Mouse (Mus musculus): ENCODE measurements around the gene Lmntd1.

Lmntd1 gene

DNA sequence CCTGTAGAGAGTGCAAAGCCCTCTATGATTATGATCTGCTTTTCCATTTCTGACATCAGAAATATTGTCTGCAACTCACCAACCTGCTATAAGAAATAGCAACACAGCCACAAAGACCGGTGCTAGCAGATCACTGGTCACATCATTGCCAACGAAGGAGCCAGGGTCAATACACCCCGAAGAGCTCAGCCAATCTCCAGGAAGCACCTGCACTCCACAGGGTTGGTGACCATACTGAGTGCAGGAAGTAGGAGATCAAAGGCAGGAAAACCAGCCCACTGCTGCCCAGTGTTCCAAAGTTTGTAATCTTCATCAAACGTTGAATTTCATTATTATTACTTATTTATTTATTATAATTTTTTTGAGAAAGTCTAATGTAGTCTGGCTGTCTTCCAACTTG, 9.5 kb downstream of the Lmntd1 start:
- no peak for DNase-seq (ENCODE audit: low spot score)

DNA sequence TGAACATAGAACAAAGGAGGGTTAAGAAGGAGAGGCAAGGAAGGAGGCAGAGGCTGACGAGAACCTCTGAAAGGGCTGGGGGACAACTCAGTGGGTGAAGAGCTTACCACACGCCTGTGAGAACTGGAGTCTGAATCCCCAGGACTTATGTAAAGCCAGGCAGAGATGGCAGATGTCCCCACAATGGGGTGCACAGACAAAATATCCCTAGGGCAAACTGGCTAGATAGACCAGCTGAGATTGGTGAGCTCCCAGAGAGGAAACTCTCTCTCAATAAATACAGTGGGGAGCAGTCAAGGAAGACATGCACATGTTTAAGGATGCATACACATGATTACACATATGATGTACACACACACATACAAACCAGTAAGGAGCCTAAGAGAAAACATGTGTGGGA, 10.0 kb downstream of the Lmntd1 start:
- no peak for DNase-seq (ENCODE audit: low spot score)

DNA sequence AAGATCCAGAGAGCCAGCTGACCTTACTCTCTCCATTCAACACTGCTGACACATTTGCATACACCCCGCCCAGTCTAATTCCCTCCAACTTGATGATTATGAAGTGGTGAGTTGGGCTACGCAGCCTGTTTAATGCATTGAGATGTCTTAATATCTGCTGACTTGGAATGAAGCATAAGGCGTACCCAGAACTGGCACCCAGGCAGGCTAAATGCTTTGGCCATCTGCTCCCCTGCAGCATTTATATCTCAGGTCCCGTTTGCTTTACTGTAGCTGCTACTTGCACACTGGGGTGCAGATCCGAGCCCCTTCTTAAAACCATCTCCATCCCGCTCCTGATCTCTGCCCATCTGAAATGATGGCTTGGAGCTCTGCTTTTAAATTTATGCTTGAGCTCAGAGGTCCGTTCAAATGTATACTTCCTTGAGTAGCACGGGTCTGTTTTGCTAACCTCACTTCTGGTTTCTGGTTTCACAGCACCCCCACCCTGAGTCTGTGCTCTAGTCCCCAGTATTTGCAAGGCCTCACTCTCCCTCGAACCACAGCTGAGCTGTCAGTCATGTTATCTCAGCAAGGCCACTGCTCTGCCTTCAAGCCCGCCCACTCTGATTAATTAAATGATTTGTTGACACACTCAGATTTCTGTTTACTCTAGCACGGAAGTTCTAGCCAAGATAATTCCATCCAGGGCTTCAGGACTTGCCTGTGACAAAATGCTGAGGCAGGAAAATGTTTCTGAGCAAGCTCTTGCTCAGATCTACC, 15.1 kb downstream of the Lmntd1 start:
- DNase-seq (ENCODE audit: low spot score) = peak; percentile 36

DNA sequence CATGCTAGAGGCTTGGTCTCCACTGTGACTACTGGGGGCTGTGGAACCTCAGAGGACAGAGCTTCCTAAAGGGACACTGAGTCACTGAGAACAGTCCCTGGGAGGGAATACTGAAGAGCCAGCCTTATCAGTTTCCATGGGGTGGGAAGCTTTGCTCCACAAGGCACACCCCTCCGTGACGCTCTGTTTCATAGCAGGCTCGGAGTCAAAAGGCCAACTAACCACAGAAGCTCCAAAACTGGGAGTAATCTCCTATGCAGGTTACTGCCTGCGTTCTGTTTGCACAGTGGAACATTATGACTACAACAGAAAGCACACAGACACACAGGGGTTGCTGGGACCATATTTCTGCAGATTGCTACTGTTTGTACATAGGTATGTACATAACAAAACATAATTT, 18.2 kb downstream of the Lmntd1 start:
- DNase-seq (ENCODE audit: low spot score) = no peak

DNA sequence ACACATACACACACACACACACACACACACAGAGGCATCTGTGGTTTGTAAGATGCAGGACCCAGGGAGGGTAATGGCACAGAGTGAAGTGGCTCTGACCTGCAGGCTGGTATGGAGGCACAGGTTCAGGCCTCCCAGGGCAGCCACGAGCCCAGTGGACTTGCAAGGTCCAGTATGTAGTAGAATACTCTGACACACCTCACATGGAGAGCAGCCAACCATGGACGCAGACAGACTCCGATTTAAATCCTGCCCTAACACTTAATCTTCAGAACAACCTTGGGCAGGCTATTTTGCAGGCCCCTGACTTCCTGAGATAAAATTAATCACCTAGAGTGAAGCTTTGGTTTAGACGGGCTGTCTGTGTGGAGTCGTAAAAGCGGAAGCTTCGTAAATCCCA, 20.1 kb downstream of the Lmntd1 start:
- no peak for DNase-seq (ENCODE audit: low spot score)

DNA sequence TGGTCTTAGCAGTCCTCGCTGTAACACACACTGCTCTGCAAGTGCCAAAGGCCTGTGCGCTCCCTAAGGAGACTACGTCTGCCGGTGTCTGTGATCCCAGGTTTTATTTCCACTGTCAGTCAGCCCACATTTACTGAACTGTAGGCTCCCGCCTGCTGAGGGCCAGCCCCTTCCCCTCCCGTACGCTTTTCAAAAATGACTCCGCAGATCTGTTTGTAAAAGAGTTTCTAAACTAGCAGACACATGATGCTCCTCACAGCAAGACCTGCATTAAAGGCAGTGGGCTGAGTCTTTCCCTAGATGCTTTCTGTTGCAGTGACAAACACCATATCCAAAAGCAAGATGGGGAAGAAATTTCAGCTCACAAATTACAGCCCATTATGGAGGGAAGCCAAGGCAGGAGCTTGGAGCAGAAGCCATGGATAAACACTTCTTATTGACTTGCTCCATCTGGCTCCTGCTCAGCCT, 21.6 kb downstream of the Lmntd1 start:
- no peak for DNase-seq (ENCODE audit: low spot score)

DNA sequence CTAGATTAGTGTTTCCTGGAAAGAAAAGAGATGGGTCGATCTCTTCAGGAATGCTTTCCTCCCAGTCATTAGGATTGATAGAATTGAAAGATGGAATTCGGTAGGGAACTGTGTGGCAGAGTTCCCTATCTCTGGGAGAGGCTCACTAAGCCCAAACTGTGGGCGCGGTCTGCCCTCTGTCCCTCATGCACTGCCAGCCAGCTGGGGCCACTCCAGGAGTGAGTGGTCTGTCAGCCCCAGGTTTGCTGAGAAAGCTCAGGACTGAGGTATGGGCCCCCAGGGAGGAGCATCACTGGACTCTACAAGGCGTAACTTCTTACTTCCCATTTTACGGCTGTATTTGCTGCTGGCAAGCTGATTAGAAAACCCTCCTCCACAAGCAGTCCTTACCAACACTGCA, 22.1 kb downstream of the Lmntd1 start:
- no peak for DNase-seq (ENCODE audit: low spot score)

DNA sequence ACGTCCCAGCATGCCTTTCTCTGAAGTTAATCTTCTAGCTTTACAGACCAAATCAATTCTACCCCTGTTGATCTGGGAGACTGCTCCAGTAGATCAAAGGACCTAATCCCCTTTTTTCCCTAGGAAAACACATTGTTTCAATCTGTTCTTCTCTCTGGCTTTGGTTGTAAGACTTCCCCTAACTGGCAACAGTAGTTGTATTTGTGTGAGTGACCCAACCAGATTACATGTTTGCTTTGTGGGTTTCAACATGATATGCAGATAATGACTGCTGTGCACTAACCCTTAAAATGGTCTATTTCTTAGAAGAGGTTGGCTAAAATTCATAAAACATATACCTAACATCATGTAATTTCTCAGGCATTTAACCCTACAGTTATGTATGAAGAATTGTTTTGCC, 22.5 kb downstream of the Lmntd1 start:
- no peak for DNase-seq (ENCODE audit: low spot score)

DNA sequence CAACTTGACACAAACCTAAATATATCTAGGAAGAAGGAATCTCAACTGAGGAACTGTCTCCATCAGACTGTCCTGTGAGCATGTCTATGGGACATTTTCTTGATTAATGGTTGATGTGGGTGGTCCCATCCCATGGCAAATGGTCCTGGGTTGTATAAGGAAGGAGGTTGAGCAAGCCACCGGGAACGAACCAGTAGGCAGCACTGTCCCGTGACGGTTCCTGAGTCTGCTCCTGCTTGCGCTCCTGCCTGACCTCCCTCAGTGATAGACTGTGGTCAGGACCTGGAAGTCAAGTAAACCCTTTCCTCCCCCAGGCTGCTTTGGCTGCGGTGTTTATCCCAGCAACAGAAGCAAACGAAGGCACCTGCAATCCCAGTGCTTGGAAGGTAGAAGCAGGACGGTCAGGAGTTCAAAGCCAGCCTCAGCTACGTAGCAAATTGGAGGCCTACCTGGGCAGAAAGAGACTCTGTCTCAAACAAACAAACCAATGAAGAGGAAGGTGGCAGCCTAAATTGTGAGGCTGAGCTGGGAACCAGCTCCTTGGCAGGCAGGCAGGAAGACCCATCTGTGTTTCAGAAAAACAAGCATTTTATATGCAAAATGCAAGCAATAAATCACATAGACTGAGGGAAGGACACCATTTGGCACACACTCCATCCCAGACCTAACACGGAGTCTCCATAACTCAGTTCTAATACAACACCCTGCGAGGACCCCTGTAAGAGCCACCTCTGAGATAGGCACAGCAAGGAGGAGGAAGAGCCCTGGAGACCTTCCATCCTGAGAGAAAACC, 23.4 kb downstream of the Lmntd1 start:
- DNase-seq (ENCODE audit: low spot score) = no peak

DNA sequence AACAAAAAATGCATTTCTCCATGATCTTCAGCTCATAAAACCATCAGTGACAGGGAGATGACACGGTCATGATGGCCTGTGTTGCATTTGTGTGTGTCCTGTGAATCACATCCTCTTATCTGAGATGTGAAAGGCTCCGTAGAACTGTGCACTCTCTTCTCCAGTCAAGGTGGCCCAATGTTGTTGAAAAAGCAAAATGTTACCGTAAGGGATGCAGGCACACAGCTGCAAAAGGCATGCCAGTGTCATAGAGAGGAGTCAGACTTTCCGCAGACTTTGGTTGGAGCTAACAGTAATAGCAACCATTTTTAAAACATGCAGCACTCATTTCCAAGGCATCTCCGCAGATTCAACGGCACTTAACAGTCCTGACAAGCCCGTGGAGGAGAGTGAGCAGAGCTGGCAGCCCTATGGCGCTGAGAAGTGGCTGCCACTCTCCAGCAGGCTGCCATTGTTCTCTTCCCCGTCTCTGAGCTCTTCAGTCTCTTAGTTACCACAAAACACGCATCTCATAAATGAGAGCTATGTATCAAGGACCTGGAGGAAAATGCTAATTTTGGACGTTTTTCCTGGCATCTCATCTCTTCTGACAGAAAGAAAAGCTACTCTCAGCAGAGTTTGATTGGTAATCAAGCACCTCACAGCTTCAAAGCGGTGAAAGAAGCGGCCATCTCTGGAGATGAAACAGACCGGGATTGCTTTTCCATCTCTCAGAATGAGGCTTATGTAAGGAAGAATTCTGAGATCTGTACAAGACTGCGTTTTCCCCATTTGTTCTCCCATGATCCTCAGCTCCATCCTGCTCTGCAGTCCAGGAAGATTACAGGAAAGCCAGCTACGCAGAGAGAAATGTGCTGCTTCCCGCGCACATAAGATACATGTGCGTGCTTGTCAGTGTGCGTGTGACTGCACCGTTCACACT, 28.8 kb downstream of the Lmntd1 start:
- DNase-seq (ENCODE audit: low spot score) = no peak

DNA sequence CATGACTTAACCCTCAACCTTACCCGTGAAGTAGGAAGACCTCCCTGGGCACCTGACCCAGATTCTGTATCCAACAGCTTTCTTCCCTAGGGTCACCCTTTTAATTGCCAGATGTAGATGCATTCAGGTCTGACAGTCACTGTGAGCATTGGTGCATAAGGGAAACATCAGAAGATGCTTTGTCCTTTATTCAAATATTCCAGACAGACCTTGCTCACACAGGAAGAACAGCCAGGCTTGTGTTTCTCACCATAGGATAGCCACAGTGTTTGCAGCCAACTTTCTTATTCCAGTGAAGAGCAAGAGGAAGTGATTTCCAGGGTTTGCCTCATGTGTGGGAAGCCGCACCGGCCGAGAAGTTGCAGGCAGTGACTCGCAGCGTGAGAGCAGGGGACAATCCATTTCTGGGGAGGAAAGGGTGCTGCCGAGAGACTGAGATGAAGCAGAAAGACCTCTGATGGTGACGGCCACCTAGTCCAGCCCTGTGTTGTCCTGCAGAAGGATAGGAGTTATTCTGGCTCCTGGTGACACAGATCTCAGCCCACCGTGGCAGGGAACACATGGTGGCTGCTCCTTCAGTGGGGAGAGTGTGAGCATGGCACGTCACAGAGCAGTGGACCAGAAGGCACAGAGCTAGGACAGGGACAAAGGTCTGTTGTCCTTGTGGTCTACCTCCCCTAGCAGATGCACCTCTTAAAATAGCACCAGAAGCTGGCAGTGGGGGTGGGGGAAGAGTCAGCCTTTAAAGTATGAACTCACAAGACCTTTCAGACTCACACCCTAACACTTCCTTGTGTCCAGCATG, 32.6 kb downstream of the Lmntd1 start:
- no peak for DNase-seq (ENCODE audit: low spot score)

DNA sequence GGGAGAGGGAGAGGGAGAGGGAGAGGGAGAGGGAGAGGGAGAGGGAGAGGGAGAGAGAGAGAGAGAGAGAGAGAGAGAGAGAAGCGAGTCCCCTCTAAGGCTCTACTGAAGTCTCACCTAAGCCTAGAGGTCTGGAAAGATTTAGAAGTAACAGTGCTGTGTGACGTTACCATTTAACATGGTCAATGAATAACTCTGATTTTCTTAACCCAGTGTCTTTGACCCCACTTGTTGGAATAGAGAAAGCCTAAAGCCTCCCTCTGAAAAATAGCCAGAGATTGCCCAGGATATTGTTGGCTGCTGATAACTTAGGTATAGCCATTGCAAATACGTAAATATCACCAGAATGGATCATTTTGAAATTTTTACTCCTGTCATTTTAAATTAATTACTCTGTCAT, 34.4 kb downstream of the Lmntd1 start:
- DNase-seq (ENCODE audit: low spot score) = no peak

DNA sequence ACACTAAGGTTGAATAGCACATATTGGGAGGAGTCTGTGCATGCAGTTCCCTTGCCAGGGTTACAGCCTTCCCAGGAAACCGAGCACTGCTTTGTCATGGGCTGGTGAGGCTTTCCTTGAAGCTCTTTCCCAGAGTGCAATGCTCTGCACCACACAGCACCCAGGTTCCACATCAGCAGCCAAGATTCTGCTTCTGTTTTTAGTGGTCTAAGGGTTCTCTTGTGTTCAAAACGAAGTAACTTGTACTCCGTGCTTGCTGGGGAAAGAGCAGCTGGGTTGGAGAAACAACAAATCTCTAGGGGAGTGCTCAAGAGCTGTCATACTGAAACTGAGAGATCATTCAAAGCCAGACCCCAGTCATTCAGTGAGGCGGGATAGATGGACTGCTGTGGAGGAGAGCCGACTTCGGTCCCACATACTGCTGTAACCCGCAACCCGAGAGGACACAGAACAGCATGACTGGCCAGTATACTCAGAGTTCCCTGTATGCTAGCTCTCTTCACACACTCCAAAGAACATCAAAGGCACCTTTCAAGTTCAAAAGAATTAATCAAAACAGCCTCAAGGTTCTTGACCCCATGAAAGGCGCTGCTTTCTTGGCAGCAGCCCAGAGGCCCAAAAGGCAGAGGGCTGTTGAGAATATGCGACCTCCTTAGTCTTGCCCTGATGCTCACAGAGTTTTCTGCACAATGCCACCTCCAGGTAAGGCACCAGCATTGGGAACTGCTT, 35.5 kb downstream of the Lmntd1 start:
- peak; percentile 11 for DNase-seq (ENCODE audit: low spot score)

DNA sequence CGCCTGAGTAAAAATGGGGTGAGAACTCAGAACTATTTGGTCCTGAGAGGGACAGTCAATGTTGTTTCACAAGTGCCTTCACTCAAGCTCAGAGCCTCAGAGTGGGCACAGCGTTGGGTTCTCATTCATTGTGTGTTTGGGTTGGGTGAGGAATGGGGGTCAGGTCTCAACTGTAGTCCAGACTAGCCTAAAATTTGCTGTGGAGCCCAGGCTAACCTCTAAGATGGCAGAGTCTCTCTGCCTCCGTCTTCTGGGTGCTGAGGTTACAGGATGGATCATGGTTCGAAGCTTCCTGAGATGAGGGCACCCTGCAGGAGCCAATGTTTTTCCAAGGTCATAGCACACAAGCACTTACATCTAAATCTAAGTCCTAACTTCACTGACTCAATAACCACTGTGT, 37.4 kb downstream of the Lmntd1 start:
- DNase-seq (ENCODE audit: low spot score) = no peak

DNA sequence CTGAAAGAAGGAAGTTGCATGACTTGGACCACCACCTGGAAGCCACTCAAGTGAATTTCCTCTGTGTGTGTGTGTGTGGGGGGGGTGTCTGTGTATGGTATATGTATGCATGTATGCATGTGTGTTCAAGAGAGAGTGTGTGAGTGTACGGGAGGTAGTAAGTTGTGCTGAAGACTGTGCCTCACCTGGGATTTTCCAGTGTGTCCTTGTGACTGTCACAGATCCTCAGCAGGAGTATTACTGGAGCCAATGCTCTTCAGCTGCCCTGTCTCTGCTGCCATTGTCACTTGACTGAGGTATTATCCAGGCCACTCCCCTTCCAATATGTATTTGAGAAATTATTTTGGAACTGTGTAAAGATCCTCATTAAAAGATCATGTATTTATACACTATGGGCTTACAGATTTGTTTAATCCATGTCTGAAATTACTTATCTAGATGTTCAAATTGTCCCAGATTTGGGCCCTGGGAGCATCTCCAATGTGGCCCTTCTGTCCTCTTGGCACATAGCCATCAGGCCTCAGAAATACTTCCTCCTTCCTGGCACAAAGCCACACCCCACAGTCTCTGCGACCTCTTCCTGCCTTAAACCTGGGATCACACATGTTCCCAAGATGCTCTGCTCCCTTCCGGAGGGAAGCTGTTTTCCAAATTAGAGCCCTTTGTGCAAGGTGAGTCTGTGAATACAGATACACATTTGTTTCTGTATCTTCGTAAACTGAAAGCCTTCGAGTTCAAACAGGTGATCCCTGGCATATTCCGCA, 40.7 kb downstream of the Lmntd1 start:
- DNase-seq (ENCODE audit: low spot score) = no peak

DNA sequence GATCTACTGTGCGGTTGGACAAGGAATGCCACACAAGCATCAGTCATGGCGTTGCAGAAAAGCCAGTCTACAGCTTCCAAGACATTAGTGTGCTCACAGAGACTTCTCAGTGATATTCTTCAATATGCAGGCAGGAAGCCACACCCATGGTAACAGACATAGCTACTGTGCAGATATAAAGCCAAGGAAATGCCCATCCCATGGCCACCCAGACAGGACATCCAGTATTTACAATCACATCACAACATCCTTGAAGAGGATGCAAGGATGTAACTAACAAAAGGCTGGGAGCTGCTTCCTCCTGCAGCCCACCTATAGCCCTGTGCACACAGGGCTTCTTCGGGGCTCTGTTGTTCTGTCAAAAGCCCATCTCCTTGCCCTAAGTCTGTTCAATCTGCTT, 45.4 kb downstream of the Lmntd1 start:
- DNase-seq (ENCODE audit: low spot score) = no peak

DNA sequence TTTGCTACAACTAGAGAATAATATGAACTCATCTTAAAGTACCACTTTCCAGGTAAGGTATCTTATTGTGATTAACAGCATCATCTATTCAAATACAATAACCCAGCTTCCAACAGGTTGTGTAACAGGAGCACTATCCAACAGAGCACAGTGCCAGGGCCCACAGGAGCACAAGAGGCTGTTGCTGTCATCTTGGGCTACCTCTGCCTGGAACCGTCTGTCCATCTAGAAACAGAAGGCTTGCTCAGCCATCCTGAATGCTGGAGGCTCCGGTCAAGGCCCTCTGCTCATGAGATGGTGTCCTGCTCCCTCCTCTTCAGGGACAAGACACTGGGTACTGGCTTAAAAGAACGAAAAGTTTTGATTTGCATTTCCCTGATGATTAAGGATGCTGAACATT, 46.3 kb downstream of the Lmntd1 start:
- no peak for DNase-seq (ENCODE audit: low spot score)

DNA sequence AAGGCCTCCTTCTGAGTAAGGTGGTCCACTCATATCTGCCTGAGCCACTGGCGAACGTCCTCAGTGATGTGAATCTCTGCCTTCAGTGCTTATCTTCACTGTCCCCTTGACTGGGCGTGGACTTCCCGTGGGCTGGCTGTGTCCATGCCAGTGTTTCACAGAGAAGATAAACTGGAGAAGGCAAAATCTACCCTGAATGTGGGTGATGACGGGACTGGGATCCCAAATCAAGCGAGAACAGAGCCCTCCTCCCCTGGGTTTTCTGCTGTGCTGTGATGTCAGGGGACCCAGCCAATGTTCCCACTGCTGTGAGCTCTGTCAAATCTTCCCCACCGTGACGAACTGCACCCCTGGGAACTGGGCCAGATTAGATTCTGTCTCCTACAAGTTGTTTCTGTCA, 46.8 kb downstream of the Lmntd1 start:
- DNase-seq (ENCODE audit: low spot score) = no peak

DNA sequence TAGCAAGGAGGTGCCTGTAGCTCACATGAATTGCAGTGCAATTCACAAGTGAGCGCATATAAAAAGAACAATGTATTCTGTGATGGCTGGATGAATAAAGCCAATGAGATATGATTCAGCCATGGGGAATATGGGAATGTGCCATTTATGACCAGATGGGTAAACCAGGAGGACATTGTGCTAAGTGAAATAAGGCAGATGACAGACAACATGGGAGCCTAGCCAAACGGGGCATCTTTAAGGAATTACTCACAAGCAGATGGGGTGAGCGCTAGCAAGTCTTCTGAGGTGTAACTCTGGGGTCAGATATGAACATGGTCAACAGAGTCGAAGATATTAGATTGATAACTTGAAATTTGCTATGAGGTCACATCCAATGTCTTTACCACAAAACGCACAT, 48.5 kb downstream of the Lmntd1 start:
- DNase-seq (ENCODE audit: low spot score) = no peak

DNA sequence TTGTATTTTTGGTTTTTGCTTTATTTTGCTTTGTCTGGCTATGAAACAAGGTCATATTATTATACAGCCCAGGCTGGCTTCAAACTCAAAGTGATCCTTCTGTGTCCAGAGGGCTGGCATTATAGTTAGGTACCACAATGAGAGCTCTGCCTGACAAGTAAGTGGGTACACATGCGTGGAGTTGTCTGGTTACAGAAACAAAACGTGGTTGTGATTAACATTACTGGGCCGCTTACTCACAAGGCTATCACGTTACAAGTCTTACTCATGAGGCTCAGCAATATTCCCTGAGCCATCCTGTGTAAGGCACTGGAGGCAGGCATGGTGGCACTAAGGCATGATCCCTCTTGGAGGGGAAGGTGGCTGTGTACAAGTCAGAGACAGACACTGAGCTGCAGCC, 49.4 kb downstream of the Lmntd1 start:
- peak; percentile 22 for DNase-seq (ENCODE audit: low spot score)
